In genomic region chr2:181313344-181314079, GRCm38 (mm10) we compare ENCODE assay signal across 8 mouse cellular contexts. TPM values are rescaled to one million over a fixed set of nuclear protein-coding genes. Genes with fewer than 3 reads are reported as not detected.
DNase-seq lines count a peak whose midpoint lies in the region; ATAC-seq and TF ChIP-seq lines count a peak whose summit lies in the region.

No protein-coding gene starts in this region.

- DNase-seq in heart, adult 2 months: no peak
- DNase-seq in heart, postnatal 36 days: no peak
- DNase-seq in c-Kit-positive CD71-positive TER-119-positive erythroid progenitor cells, embryonic 14.5 days (ENCODE audit: low spot score): no peak
- no peak for DNase-seq in kidney, adult 8-10 months

- ATAC-seq in intestine, postnatal 0 days: peak; percentile 47
- ATAC-seq in neural tube, embryonic 14.5 days (ENCODE audit: low read depth): peak; percentile 60

- H3K27ac ChIP-seq in heart, adult 2 months: no peak overlapping the region
- H3K27ac ChIP-seq in cortical plate, adult 2 months (ENCODE audit: insufficient read depth, low read length): peak overlapping the region; percentile 97
- no peak overlapping the region for H3K27ac ChIP-seq in intestine, postnatal 0 days (ENCODE audit: low read depth, low read length)
- H3K27ac ChIP-seq in neural tube, embryonic 14.5 days (ENCODE audit: low read depth, low read length): peak overlapping the region; percentile 92

- no peaks in the 10 kb centered on the region for H3K36me3 ChIP-seq in heart, adult 2 months (ENCODE audit: control insufficient read depth, insufficient read depth, low read length)
- 0 out of 2 replicates have a peak, but pooled peaks cover 3% of the 10 kb centered on the region for H3K36me3 ChIP-seq in E14TG2a.4 (ENCODE audit: insufficient read depth, low read length)
- H3K36me3 ChIP-seq in intestine, postnatal 0 days (ENCODE audit: control insufficient read depth, insufficient read depth): no peaks in the 10 kb centered on the region
- peaks cover 6% of the 10 kb centered on the region; the same call in 1 of the 2 replicates for H3K36me3 ChIP-seq in neural tube, embryonic 14.5 days (ENCODE audit: control insufficient read depth, insufficient read depth, low read length)

- no peaks in the 10 kb centered on the region for H3K4me1 ChIP-seq in heart, adult 2 months (ENCODE audit: control insufficient read depth, insufficient read depth, low read length)
- peaks cover 42% of the 10 kb centered on the region for H3K4me1 ChIP-seq in E14TG2a.4 (replicated peaks; ENCODE audit: low read depth, low read length)
- H3K4me1 ChIP-seq in cortical plate, adult 2 months (ENCODE audit: control insufficient read depth, insufficient read depth, low read length): peaks cover 2% of the 10 kb centered on the region; the same call in 1 of the 2 replicates
- H3K4me1 ChIP-seq in intestine, postnatal 0 days (replicated peaks; ENCODE audit: control insufficient read depth, insufficient read depth, low read length): no peaks in the 10 kb centered on the region
- peaks cover 8% of the 10 kb centered on the region for H3K4me1 ChIP-seq in neural tube, embryonic 14.5 days (ENCODE audit: control insufficient read depth, insufficient read depth, low read length)

- intact Hi-C loops in heart, adult 2 months (cut with DNase I): no loop called here
- intact Hi-C loops in heart, postnatal 36 days (cut with DNase I): no loop called here

- no peak for TF ChIP-seq EP300 in heart, adult 2 months (IDR thresholded peaks at IDR 0.05; ENCODE audit: insufficient read depth, low read depth, low read length)

- H3K27me3 ChIP-seq in heart, adult 2 months (ENCODE audit: control insufficient read depth, insufficient read depth, low read length): no peaks in the 10 kb centered on the region; the same call in 1 of the 2 replicates
- peaks cover 15% of the 10 kb centered on the region for H3K27me3 ChIP-seq in E14TG2a.4 (ENCODE audit: insufficient read depth, low read length)
- H3K27me3 ChIP-seq in intestine, postnatal 0 days (replicated peaks; ENCODE audit: control insufficient read depth, insufficient read depth, low read length): peaks cover 29% of the 10 kb centered on the region
- peaks cover 3% of the 10 kb centered on the region; the same call in 1 of the 2 replicates for H3K27me3 ChIP-seq in neural tube, embryonic 14.5 days (ENCODE audit: control insufficient read depth, insufficient read depth, low read length)

- TF ChIP-seq POLR2A in heart, adult 2 months (IDR thresholded peaks at IDR 0.05; ENCODE audit: insufficient read depth, low read depth, low read length): no peak
- TF ChIP-seq POLR2A in cortical plate, adult 2 months (IDR thresholded peaks at IDR 0.05; ENCODE audit: extremely low read depth, insufficient read depth, low read length): peak; percentile 14; the same call in 1 of the 2 replicates

- H3K4me2 ChIP-seq in intestine, postnatal 0 days (replicated peaks; ENCODE audit: low read depth): peak overlapping the region; percentile 35; the same call in 1 of the 2 replicates
- H3K4me2 ChIP-seq in neural tube, embryonic 14.5 days (ENCODE audit: low read depth, low read length): peak overlapping the region; percentile 60

- WGBS in heart, adult 2 months: 4% methylated on average over 35 of the region's 35 CpGs
- 4% methylated on average over 35 of the region's 35 CpGs for WGBS in intestine, postnatal 0 days
- 2% methylated on average over 35 of the region's 35 CpGs for WGBS in neural tube, embryonic 14.5 days

- no peak for TF ChIP-seq CTCF in heart, adult 2 months (IDR thresholded peaks at IDR 0.05)
- TF ChIP-seq CTCF in E14TG2a.4 (conservative IDR thresholded peaks at IDR 0.05; ENCODE audit: low read length): no peak
- TF ChIP-seq CTCF in cortical plate, adult 2 months (IDR thresholded peaks at IDR 0.05; ENCODE audit: extremely low read depth, insufficient read depth, low read length): no peak
- TF ChIP-seq CTCF in intestine, postnatal 0 days (IDR thresholded peaks at IDR 0.05; ENCODE audit: low read depth): no peak

- H3K4me3 ChIP-seq in heart, adult 2 months: peak overlapping the region; percentile 23; the same call in 1 of the 2 replicates
- peak overlapping the region; percentile 82 for H3K4me3 ChIP-seq in E14TG2a.4 (replicated peaks; ENCODE audit: low read length)
- H3K4me3 ChIP-seq in cortical plate, adult 2 months (ENCODE audit: insufficient read depth, low read length): peak overlapping the region; percentile 91
- H3K4me3 ChIP-seq in intestine, postnatal 0 days (ENCODE audit: low read depth, low read length): no peak overlapping the region; the same call in 1 of the 2 replicates
- peak overlapping the region; percentile 79 for H3K4me3 ChIP-seq in neural tube, embryonic 14.5 days (ENCODE audit: low read depth, low read length)

- H3K79me2 ChIP-seq in heart, adult 2 months (replicated peaks; ENCODE audit: control insufficient read depth, insufficient read depth, low read length): no peaks in the 10 kb centered on the region

- H3K9me3 ChIP-seq in E14TG2a.4 (ENCODE audit: low read length): no peaks in the 10 kb centered on the region
- H3K9me3 ChIP-seq in intestine, postnatal 0 days (ENCODE audit: control insufficient read depth): no peaks in the 10 kb centered on the region
- no peaks in the 10 kb centered on the region for H3K9me3 ChIP-seq in neural tube, embryonic 14.5 days (ENCODE audit: control insufficient read depth, low read length)

- H3K9ac ChIP-seq in heart, adult 2 months (ENCODE audit: low read depth, low read length): no peak overlapping the region
- no peak overlapping the region for H3K9ac ChIP-seq in intestine, postnatal 0 days (ENCODE audit: low read depth, low read length)
- peak overlapping the region; percentile 98 for H3K9ac ChIP-seq in neural tube, embryonic 14.5 days (replicated peaks; ENCODE audit: low read depth, low read length)

RNA-seq across cellular contexts. Expression of gene Stmn3, which starts 0.8 kb away (rescaled TPM):
- under 1 TPM; 0.29 to 0.32 TPM for total RNA-seq in heart, adult 2 months (2021)
- 0.37 and 1.6 TPM in 2 replicates for polyA plus RNA-seq in heart, adult 2 months (2012; rRNA removed)
- total RNA-seq in heart, postnatal 36 days (2021): under 1 TPM; 0.38 to 0.53 TPM
- 777 and 783 TPM in 2 replicates for polyA plus RNA-seq in cortical plate, adult 2 months (2012; rRNA removed)
- polyA plus RNA-seq in intestine, postnatal 0 days (2015; fragmentation: Nextera tagmentation; extraction: Ambion mirVana): 28.9 and 32.3 TPM in 2 replicates
- 1,346 and 1,661 TPM in 2 replicates for polyA plus RNA-seq in neural tube, embryonic 14.5 days (2014; fragmentation: Nextera tagmentation; extraction: Ambion mirVana)

RNA-seq across cellular contexts. Expression of gene Rtel1, which starts 6.0 kb away (rescaled TPM):
- total RNA-seq in heart, adult 2 months (2021): 10 to 100 TPM in 1 of 2 experiments, 1 to 10 TPM in 1; 8.3 to 10.6 TPM
- polyA plus RNA-seq in heart, adult 2 months (2012; rRNA removed): 21.9 and 29.6 TPM in 2 replicates
- total RNA-seq in heart, postnatal 36 days (2021): 10 to 100 TPM in 1 of 2 experiments, 1 to 10 TPM in 1; 9.3 to 10.1 TPM
- 55.5 and 62.0 TPM in 2 replicates for polyA plus RNA-seq in cortical plate, adult 2 months (2012; rRNA removed)
- 10.0 and 10.5 TPM in 2 replicates for polyA plus RNA-seq in intestine, postnatal 0 days (2015; fragmentation: Nextera tagmentation; extraction: Ambion mirVana)
- 37.4 and 43.9 TPM in 2 replicates for polyA plus RNA-seq in neural tube, embryonic 14.5 days (2014; fragmentation: Nextera tagmentation; extraction: Ambion mirVana)

RNA-seq across cellular contexts. Expression of gene Gmeb2, which starts 25.7 kb away (rescaled TPM):
- total RNA-seq in heart, adult 2 months (2021): 10 to 100 TPM in 1 of 2 experiments, 1 to 10 TPM in 1; 8.5 to 10.2 TPM
- 9.4 and 12.7 TPM in 2 replicates for polyA plus RNA-seq in heart, adult 2 months (2012; rRNA removed)
- total RNA-seq in heart, postnatal 36 days (2021): 1 to 10 TPM; 9.0 to 9.6 TPM
- 22.8 and 23.4 TPM in 2 replicates for polyA plus RNA-seq in cortical plate, adult 2 months (2012; rRNA removed)
- 5.4 and 5.8 TPM in 2 replicates for polyA plus RNA-seq in intestine, postnatal 0 days (2015; fragmentation: Nextera tagmentation; extraction: Ambion mirVana)
- polyA plus RNA-seq in neural tube, embryonic 14.5 days (2014; fragmentation: Nextera tagmentation; extraction: Ambion mirVana): 19.3 and 19.9 TPM in 2 replicates

RNA-seq across cellular contexts. Expression of gene Zgpat, which starts 51.2 kb away (rescaled TPM):
- 10 to 100 TPM; 18.7 to 18.9 TPM for total RNA-seq in heart, adult 2 months (2021)
- 21.0 and 31.5 TPM in 2 replicates for polyA plus RNA-seq in heart, adult 2 months (2012; rRNA removed)
- 10 to 100 TPM; 17.6 to 22.3 TPM for total RNA-seq in heart, postnatal 36 days (2021)
- polyA plus RNA-seq in cortical plate, adult 2 months (2012; rRNA removed): 89.3 and 99.8 TPM in 2 replicates
- 23.8 and 25.7 TPM in 2 replicates for polyA plus RNA-seq in intestine, postnatal 0 days (2015; fragmentation: Nextera tagmentation; extraction: Ambion mirVana)
- polyA plus RNA-seq in neural tube, embryonic 14.5 days (2014; fragmentation: Nextera tagmentation; extraction: Ambion mirVana): 59.3 and 67.7 TPM in 2 replicates

RNA-seq across cellular contexts. Expression of gene Arfrp1, which starts 51.7 kb away (rescaled TPM):
- total RNA-seq in heart, adult 2 months (2021): 10 to 100 TPM; 50.7 to 52.3 TPM
- polyA plus RNA-seq in heart, adult 2 months (2012; rRNA removed): 42.3 and 69.5 TPM in 2 replicates
- 10 to 100 TPM; 52.2 to 55.4 TPM for total RNA-seq in heart, postnatal 36 days (2021)
- 70.9 and 72.7 TPM in 2 replicates for polyA plus RNA-seq in cortical plate, adult 2 months (2012; rRNA removed)
- 32.1 TPM in 2 replicates for polyA plus RNA-seq in intestine, postnatal 0 days (2015; fragmentation: Nextera tagmentation; extraction: Ambion mirVana)
- 57.8 and 66.0 TPM in 2 replicates for polyA plus RNA-seq in neural tube, embryonic 14.5 days (2014; fragmentation: Nextera tagmentation; extraction: Ambion mirVana)

Comparison
In these comparisons a context has a peak if more than half of its experiments do, and no peak if none do; other contexts are left out.
1. H3K27ac ChIP-seq: peak in cortical plate, adult 2 months (single experiment) and neural tube, embryonic 14.5 days (single experiment); none in heart, adult 2 months (single experiment) and intestine, postnatal 0 days (single experiment).
2. RNA of gene Stmn3, which starts 0.8 kb away (polyA plus RNA-seq): 1,346 to 1,661 TPM in neural tube, embryonic 14.5 days, 777 to 783 TPM in cortical plate, adult 2 months and 28.9 to 32.3 TPM in intestine, postnatal 0 days; 0.37 to 1.6 TPM in heart, adult 2 months; every median in the first group is over 10 times any median in the second.